Mouse (Mus musculus) heart, embryonic 15.5 days (tissue): Measurements from ENCODE around the gene Mrap2. TPM values are rescaled to one million over a fixed set of nuclear protein-coding genes. Genes with fewer than 3 reads are reported as not detected.

Experiments
- ATAC-seq: fragments of 200-750 bp; cut with Nextera tagmentation; replicated peaks from 2 replicates; pipeline ENCODE4 v1.8.0; 2017; ENCODE audit warnings: low read depth, moderate TSS enrichment; ENCODE audit not compliant: insufficient number of reproducible peaks, insufficient read depth, low FRiP score
- H3K27ac ChIP-seq: fragments of 300-500 bp; sonication (generic); 2 replicates; pipeline ENCODE4 v1.5.1; 2015; ENCODE audit warnings: mild to moderate bottlenecking, inconsistent platforms
- H3K27me3 ChIP-seq: fragments of 300-500 bp; sonication (generic); 2 replicates; pipeline ENCODE4 v1.6.1; 2015; ENCODE audit warnings: inconsistent platforms
- H3K36me3 ChIP-seq: fragments of 300-500 bp; sonication (generic); 2 replicates; pipeline ENCODE4 v1.6.1; 2015; ENCODE audit warnings: mild to moderate bottlenecking, inconsistent platforms
- H3K4me1 ChIP-seq: fragments of 300-500 bp; sonication (generic); replicated peaks from 2 replicates; pipeline ENCODE4 v1.6.1; 2015; ENCODE audit warnings: inconsistent platforms
- H3K4me2 ChIP-seq: fragments of 300-500 bp; sonication (generic); 2 replicates; pipeline ENCODE4 v1.6.1; 2015; ENCODE audit warnings: inconsistent platforms, mild to moderate bottlenecking, moderate library complexity
- H3K4me3 ChIP-seq: fragments of 300-500 bp; sonication (generic); 2 replicates; pipeline ENCODE4 v1.5.1; 2015; ENCODE audit warnings: mild to moderate bottlenecking, inconsistent platforms
- H3K9ac ChIP-seq: fragments of 300-500 bp; sonication (generic); 2 replicates; pipeline ENCODE4 v1.6.1; 2015; ENCODE audit warnings: mild to moderate bottlenecking, inconsistent platforms
- H3K9me3 ChIP-seq: fragments of 300-500 bp; sonication (generic); replicated peaks from 2 replicates; pipeline ENCODE4 v1.6.1; 2016; ENCODE audit warnings: inconsistent platforms
- WGBS: fragments of 180-500 bp; shearing (Covaris S2); methylation state at CpG from one replicate; pipeline ENCODE4 v1.1.7; 2015; ENCODE audit warnings: mixed read lengths; 5-methylcytosine and 5-hydroxymethylcytosine counted together
- polyA plus RNA-seq: library from polyadenylated mRNA; unstranded; fragments of >200 nt; fragmentation: Nextera tagmentation; extraction: Ambion mirVana; gene quantifications from 2 replicates; pipeline ENCODE4 v1.2.1, GENCODE M21; 2015

The Mrap2 gene
- polyA plus RNA-seq, 1 experiment from 2014 or later = not detected

- Histone ChIP-seq H3K4me3 (no peak overlapping the region), H3K27ac (no peak overlapping the region), H3K36me3 (peaks cover 18% of the 10 kb centered on the region), H3K4me1 (no peaks in the 10 kb centered on the region), H3K4me2 (no peak overlapping the region), H3K9me3 (no peaks in the 10 kb centered on the region), H3K27me3 (no peaks in the 10 kb centered on the region), H3K9ac (no peak overlapping the region)
- WGBS = 85% methylated on average over 4 of the region's 4 CpGs
- ATAC-seq = no peak
Measured at GRCm38 (mm10) chr9:87187336-87187735, 43.2 kb downstream of the Mrap2 start.

DNA sequence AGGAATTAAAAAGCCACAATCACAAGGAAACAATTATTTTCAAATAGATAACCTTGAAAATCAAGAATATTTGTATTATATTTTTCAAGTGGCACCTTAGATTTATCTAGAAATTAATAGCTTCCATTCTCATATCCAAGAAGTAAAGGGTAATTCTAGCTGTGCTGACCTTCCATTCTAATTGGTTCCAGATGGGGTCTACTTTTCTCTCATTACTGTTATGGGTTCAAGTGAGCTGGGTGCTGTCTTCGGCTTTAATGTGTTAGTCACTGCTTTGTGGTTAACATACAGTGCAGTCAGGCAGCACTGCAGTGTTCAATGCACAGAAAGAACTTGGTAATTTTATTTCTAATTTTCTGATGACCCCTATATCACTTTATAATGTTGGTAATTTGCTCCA, 49.6 kb downstream of the Mrap2 start:
- Histone ChIP-seq H3K36me3 (peaks cover 34% of the 10 kb centered on the region), H3K4me2 (no peak overlapping the region), H3K4me1 (no peaks in the 10 kb centered on the region), H3K9me3 (no peaks in the 10 kb centered on the region), H3K4me3 (no peak overlapping the region), H3K9ac (no peak overlapping the region), H3K27ac (no peak overlapping the region), H3K27me3 (no peaks in the 10 kb centered on the region)
- no peak for ATAC-seq
- 90% methylated on average over 1 of the region's 1 CpGs for WGBS

DNA sequence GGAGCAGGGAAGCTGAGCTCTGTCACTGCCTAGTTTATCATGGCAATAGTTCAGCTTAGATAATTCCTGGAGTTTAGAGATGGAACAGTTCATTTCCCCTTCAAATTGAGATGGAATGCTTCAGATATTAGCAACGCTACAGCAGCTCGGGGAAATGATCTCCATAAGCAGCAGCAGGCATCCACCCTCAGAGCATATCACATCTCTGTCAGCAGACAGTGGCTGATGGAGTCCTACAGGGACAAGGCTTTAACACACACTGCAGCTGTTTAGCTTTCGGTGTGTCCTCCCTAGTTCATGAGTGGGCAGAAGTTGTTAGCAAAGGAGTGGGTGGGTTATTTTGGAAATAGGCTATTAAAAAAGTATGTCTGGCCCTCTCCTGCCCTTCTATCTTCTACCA, 53.2 kb downstream of the Mrap2 start:
- peaks cover 21% of the 10 kb centered on the region for H3K36me3 ChIP-seq
- H3K9me3 ChIP-seq = no peaks in the 10 kb centered on the region
- ATAC-seq = no peak
- H3K9ac ChIP-seq = no peak overlapping the region
- H3K27ac ChIP-seq = no peak overlapping the region
- no peaks in the 10 kb centered on the region for H3K27me3 ChIP-seq
- WGBS = 63% methylated on average over 3 of the region's 3 CpGs
- H3K4me3 ChIP-seq = no peak overlapping the region
- no peaks in the 10 kb centered on the region for H3K4me1 ChIP-seq
- H3K4me2 ChIP-seq = no peak overlapping the region

- ATAC-seq = no peak
- Histone ChIP-seq H3K4me3 (no peak overlapping the region), H3K9ac (no peak overlapping the region), H3K4me1 (no peaks in the 10 kb centered on the region), H3K9me3 (no peaks in the 10 kb centered on the region), H3K4me2 (no peak overlapping the region), H3K36me3 (peaks cover 20% of the 10 kb centered on the region), H3K27ac (no peak overlapping the region), H3K27me3 (no peaks in the 10 kb centered on the region)
- WGBS = 80% methylated on average over 6 of the region's 6 CpGs
Measured at GRCm38 (mm10) chr9:87198036-87198435, 53.9 kb downstream of the Mrap2 start.

GRCm38 (mm10) chr9:87200426-87200825, 56.3 kb downstream of the Mrap2 start:
- no peak overlapping the region for H3K27ac ChIP-seq
- no peak overlapping the region for H3K4me2 ChIP-seq
- H3K9me3 ChIP-seq = no peaks in the 10 kb centered on the region
- no peak overlapping the region for H3K9ac ChIP-seq
- H3K36me3 ChIP-seq = peaks cover 26% of the 10 kb centered on the region
- no peaks in the 10 kb centered on the region for H3K27me3 ChIP-seq
- WGBS = 84% methylated on average over 5 of the region's 5 CpGs
- no peak overlapping the region for H3K4me3 ChIP-seq
- H3K4me1 ChIP-seq = no peaks in the 10 kb centered on the region
- no peak for ATAC-seq

GRCm38 (mm10) chr9:87200919-87201318, 56.8 kb downstream of the Mrap2 start:
- Histone ChIP-seq H3K9ac (no peak overlapping the region), H3K4me1 (no peaks in the 10 kb centered on the region), H3K4me3 (no peak overlapping the region), H3K27ac (no peak overlapping the region), H3K9me3 (no peaks in the 10 kb centered on the region), H3K4me2 (no peak overlapping the region), H3K36me3 (peaks cover 26% of the 10 kb centered on the region), H3K27me3 (no peaks in the 10 kb centered on the region)
- ATAC-seq = no peak
- WGBS = 91% methylated on average over 4 of the region's 4 CpGs

DNA sequence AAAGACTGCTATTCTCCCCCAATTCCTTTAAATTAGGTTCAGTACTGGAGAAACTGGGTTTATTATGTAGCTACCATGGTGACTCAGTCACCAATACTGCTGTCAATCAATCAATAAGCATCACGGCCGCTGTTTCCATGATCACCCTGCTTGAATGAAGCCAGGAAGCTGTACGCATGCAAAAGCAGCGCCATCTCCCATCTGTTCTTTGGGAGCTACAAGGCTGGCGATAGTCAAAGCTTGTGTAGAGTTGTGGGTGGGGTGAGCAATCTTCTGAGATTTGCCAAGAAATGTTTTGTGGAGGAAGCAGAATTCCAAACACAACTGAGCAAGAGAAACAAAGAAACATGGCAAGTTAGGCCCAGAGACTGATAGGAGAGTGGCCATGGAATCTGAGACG, 58.3 kb downstream of the Mrap2 start:
- H3K9ac ChIP-seq = no peak overlapping the region
- WGBS = 86% methylated on average over 6 of the region's 6 CpGs
- H3K4me3 ChIP-seq = no peak overlapping the region
- no peak for ATAC-seq
- peaks cover 35% of the 10 kb centered on the region for H3K36me3 ChIP-seq
- no peak overlapping the region for H3K27ac ChIP-seq
- no peaks in the 10 kb centered on the region for H3K4me1 ChIP-seq
- H3K4me2 ChIP-seq = no peak overlapping the region
- no peaks in the 10 kb centered on the region for H3K9me3 ChIP-seq
- no peaks in the 10 kb centered on the region for H3K27me3 ChIP-seq

DNA sequence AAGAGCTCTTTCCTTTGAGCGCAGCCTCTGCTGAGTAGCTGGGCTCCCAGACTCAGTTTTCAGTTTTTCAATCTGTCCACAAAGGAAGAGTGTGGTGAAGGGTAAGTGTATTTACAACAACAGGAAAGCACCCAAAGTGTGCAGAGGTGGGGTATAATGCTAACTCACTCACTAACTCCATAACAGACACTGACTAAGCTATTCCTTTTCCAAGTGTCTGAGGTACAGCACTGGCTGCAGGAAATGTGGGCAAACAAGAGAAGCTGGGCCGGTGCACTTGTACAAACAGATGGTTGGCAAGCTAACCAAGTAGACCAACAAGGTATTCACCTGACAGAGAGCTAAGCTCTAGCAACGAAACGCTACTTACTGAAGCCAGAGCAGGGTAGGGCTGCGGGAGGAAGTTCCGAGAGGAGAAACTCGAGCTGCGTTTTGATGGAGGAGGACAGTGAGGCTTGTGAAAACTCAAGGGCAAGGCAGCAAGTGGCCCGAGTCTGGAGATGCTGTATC, 66.8 kb downstream of the Mrap2 start:
- Histone ChIP-seq H3K4me1 (no peaks in the 10 kb centered on the region), H3K4me2 (no peak overlapping the region), H3K36me3 (peaks cover 28% of the 10 kb centered on the region), H3K27ac (no peak overlapping the region), H3K9me3 (no peaks in the 10 kb centered on the region), H3K27me3 (no peaks in the 10 kb centered on the region), H3K4me3 (no peak overlapping the region), H3K9ac (no peak overlapping the region)
- ATAC-seq = no peak
- WGBS = 86% methylated on average over 9 of the region's 9 CpGs

GRCm38 (mm10) chr9:87213204-87213603, 69.1 kb downstream of the Mrap2 start:
- no peaks in the 10 kb centered on the region for H3K27me3 ChIP-seq
- no peaks in the 10 kb centered on the region for H3K9me3 ChIP-seq
- H3K4me3 ChIP-seq = no peak overlapping the region
- WGBS = 72% methylated on average over 4 of the region's 4 CpGs
- H3K4me1 ChIP-seq = no peaks in the 10 kb centered on the region
- H3K36me3 ChIP-seq = peaks cover 23% of the 10 kb centered on the region
- H3K27ac ChIP-seq = no peak overlapping the region
- no peak for ATAC-seq
- H3K9ac ChIP-seq = no peak overlapping the region
- H3K4me2 ChIP-seq = no peak overlapping the region

Other genes starting within 250 kb of the Mrap2 start
- gene Ripply2, start 128.8 kb upstream of the Mrap2 start, polyA plus RNA-seq = 0.58 and 1.1 TPM in 2 replicates
- 45.0 and 46.6 TPM in 2 replicates for gene Cyb5r4, start 122.3 kb upstream of the Mrap2 start, polyA plus RNA-seq
- gene Cep162, start 111.2 kb downstream of the Mrap2 start, polyA plus RNA-seq = 3.6 and 4.5 TPM in 2 replicates